Mouse (Mus musculus) granulocyte monocyte progenitor cell, adult 5-6 weeks (primary cell): ENCODE results near the gene Akt1. TPM values are rescaled to one million over a fixed set of nuclear protein-coding genes. Genes with fewer than 3 reads are reported as not detected.

Experiments
- ATAC-seq: replicated peaks from 2 replicates; pipeline ENCODE4 v1.8.0; 2016; ENCODE audit warnings: mild to moderate bottlenecking, moderate TSS enrichment, inconsistent platforms; ENCODE audit not compliant: poor library complexity, severe bottlenecking
- total RNA-seq, 2 experiments: library from RNA; stranded (forward) in 1 of 2; stranded (reverse) in 1 of 2; fragments of 200-712, 200-1000 nt in 1 of 2; fragments of >200 nt in 1 of 2; fragmentation: Nextera tagmentation in 1 of 2; gene quantifications; 2 replicates each; pipeline ENCODE4 v1.2.3; 2014 to 2017

The Akt1 gene
- total RNA-seq, 2 experiments from 2014 or later, result 101 to 134 TPM

- peak; percentile 75 for ATAC-seq
Observed at GRCm38 (mm10) chr12:112604709-112605649, 69.7 kb downstream of the Akt1 start.

- ATAC-seq, result no peak
Observed at GRCm38 (mm10) chr12:112604022-112604421, 70.7 kb downstream of the Akt1 start.

Other genes with a start within 250 kb of the Akt1 start
- not detected in 2 replicates for gene A530016L24Rik, start 185.4 kb downstream of the Akt1 start, total RNA-seq (2014; fragmentation: Nextera tagmentation)
- gene A530016L24Rik, start 185.4 kb downstream of the Akt1 start, total RNA-seq (2017), result not detected in 2 replicates
- gene Tmem179, start 158.1 kb downstream of the Akt1 start, total RNA-seq (2014; fragmentation: Nextera tagmentation), result not detected in 2 replicates
- gene Tmem179, start 158.1 kb downstream of the Akt1 start, total RNA-seq (2017), result not detected in 2 replicates
- gene Inf2, start 86.1 kb downstream of the Akt1 start, total RNA-seq (2014; fragmentation: Nextera tagmentation), result 18.1 and 23.3 TPM in 2 replicates
- 3.6 and 7.8 TPM in 2 replicates for gene Inf2, start 86.1 kb downstream of the Akt1 start, total RNA-seq (2017)
- gene Adssl1, start 54.8 kb downstream of the Akt1 start, total RNA-seq (2014; fragmentation: Nextera tagmentation), result 128 and 139 TPM in 2 replicates
- gene Adssl1, start 54.8 kb downstream of the Akt1 start, total RNA-seq (2017), result 109 and 122 TPM in 2 replicates
- 113 and 231 TPM in 2 replicates for gene Siva1, start 30.2 kb downstream of the Akt1 start, total RNA-seq (2014; fragmentation: Nextera tagmentation)
- gene Siva1, start 30.2 kb downstream of the Akt1 start, total RNA-seq (2017), result 339 TPM in 2 replicates
- 1.0 and 5.4 TPM in 2 replicates for gene Zbtb42, start 3.9 kb upstream of the Akt1 start, total RNA-seq (2014; fragmentation: Nextera tagmentation)
- gene Zbtb42, start 3.9 kb upstream of the Akt1 start, total RNA-seq (2017), result 0.82 and 1.3 TPM in 2 replicates
- gene Cep170b, start 45.6 kb upstream of the Akt1 start, total RNA-seq (2014; fragmentation: Nextera tagmentation), result 1.6 and 9.2 TPM in 2 replicates
- 0.56 and 1.2 TPM in 2 replicates for gene Cep170b, start 45.6 kb upstream of the Akt1 start, total RNA-seq (2017)
- 39.4 and 92.1 TPM in 2 replicates for gene Pld4, start 85.8 kb upstream of the Akt1 start, total RNA-seq (2014; fragmentation: Nextera tagmentation)
- gene Pld4, start 85.8 kb upstream of the Akt1 start, total RNA-seq (2017), result 21.1 and 25.4 TPM in 2 replicates
- not detected in 2 replicates for gene Ahnak2, start 127.8 kb upstream of the Akt1 start, total RNA-seq (2014; fragmentation: Nextera tagmentation)
- not detected in 2 replicates for gene Ahnak2, start 127.8 kb upstream of the Akt1 start, total RNA-seq (2017)
- 1.7 and 2.4 TPM in 2 replicates for gene Clba1, start 134.1 kb upstream of the Akt1 start, total RNA-seq (2014; fragmentation: Nextera tagmentation)
- gene Clba1, start 134.1 kb upstream of the Akt1 start, total RNA-seq (2017), result 0.30 and 1.2 TPM in 2 replicates
- gene Cdca4, start 154.5 kb upstream of the Akt1 start, total RNA-seq (2014; fragmentation: Nextera tagmentation), result 65.6 and 66.5 TPM in 2 replicates
- 61.9 and 64.3 TPM in 2 replicates for gene Cdca4, start 154.5 kb upstream of the Akt1 start, total RNA-seq (2017)
- gene Gpr132, start 193.3 kb upstream of the Akt1 start, total RNA-seq (2014; fragmentation: Nextera tagmentation), result 10.4 and 20.5 TPM in 2 replicates
- 5.8 and 6.2 TPM in 2 replicates for gene Gpr132, start 193.3 kb upstream of the Akt1 start, total RNA-seq (2017)